Comparison of ENCODE assay signal across 10 mouse cellular contexts in genomic region chr12:26903894-26904272, GRCm38 (mm10).
DNase-seq lines count a peak whose midpoint lies in the region; ATAC-seq and TF ChIP-seq lines count a peak whose summit lies in the region.
"Had no signal": no experiment of that assay in that cellular context is flagged by ENCODE, and none has a peak within 500 bp of the region (broad histone marks: within the 10 kb centered on the region; RNA-seq: fewer than 3 reads in every experiment).

No protein-coding gene starts in this region.

- H3K4me3 ChIP-seq in limb, embryonic 11.5 days (ENCODE audit: low read depth, low read length): no peak overlapping the region
- H3K4me3 ChIP-seq in limb, embryonic 10.5 days: no peak overlapping the region
- H3K4me3 ChIP-seq in forebrain, embryonic 14.5 days (ENCODE audit: low read depth, low read length): no peak overlapping the region
- no peak overlapping the region for H3K4me3 ChIP-seq in intestine, embryonic 15.5 days (replicated peaks)
- peak overlapping the region; percentile 31 for H3K4me3 ChIP-seq in neural tube, embryonic 13.5 days
- H3K4me3 ChIP-seq in liver, postnatal 0 days (ENCODE audit: low read depth, low read length): no peak overlapping the region

- no peaks in the 10 kb centered on the region for H3K9me3 ChIP-seq in limb, embryonic 11.5 days (ENCODE audit: control insufficient read depth, low read length)
- H3K9me3 ChIP-seq in limb, embryonic 10.5 days (replicated peaks): no peaks in the 10 kb centered on the region
- no peaks in the 10 kb centered on the region for H3K9me3 ChIP-seq in forebrain, embryonic 14.5 days (replicated peaks; ENCODE audit: control insufficient read depth, low read length)
- no peaks in the 10 kb centered on the region for H3K9me3 ChIP-seq in intestine, embryonic 15.5 days
- H3K9me3 ChIP-seq in neural tube, embryonic 13.5 days: no peaks in the 10 kb centered on the region
- no peaks in the 10 kb centered on the region for H3K9me3 ChIP-seq in liver, postnatal 0 days (ENCODE audit: low read length)

- no peaks in the 10 kb centered on the region for H3K36me3 ChIP-seq in limb, embryonic 11.5 days (ENCODE audit: control insufficient read depth, insufficient read depth, low read length)
- no peaks in the 10 kb centered on the region for H3K36me3 ChIP-seq in limb, embryonic 10.5 days
- no peaks in the 10 kb centered on the region for H3K36me3 ChIP-seq in forebrain, embryonic 14.5 days (ENCODE audit: control insufficient read depth, insufficient read depth, low read length)
- no peaks in the 10 kb centered on the region for H3K36me3 ChIP-seq in intestine, embryonic 15.5 days
- no peaks in the 10 kb centered on the region for H3K36me3 ChIP-seq in neural tube, embryonic 13.5 days
- no peaks in the 10 kb centered on the region for H3K36me3 ChIP-seq in liver, postnatal 0 days (replicated peaks; ENCODE audit: insufficient read depth, low read length)
- H3K36me3 ChIP-seq: G1E had no signal

- no peak overlapping the region for H3K9ac ChIP-seq in limb, embryonic 11.5 days (ENCODE audit: low read length)
- no peak overlapping the region for H3K9ac ChIP-seq in forebrain, embryonic 14.5 days (ENCODE audit: low read length)
- H3K9ac ChIP-seq in intestine, embryonic 15.5 days: no peak overlapping the region
- H3K9ac ChIP-seq in neural tube, embryonic 13.5 days: no peak overlapping the region; the same call in 1 of the 2 replicates
- H3K9ac ChIP-seq in liver, postnatal 0 days (replicated peaks): no peak overlapping the region

- peak overlapping the region; percentile 25 for H3K4me2 ChIP-seq in limb, embryonic 11.5 days (ENCODE audit: low read depth, severe bottlenecking)
- peak overlapping the region; percentile 52 for H3K4me2 ChIP-seq in forebrain, embryonic 14.5 days (ENCODE audit: low read length)
- H3K4me2 ChIP-seq in intestine, embryonic 15.5 days (replicated peaks): peak overlapping the region; percentile 49
- H3K4me2 ChIP-seq in neural tube, embryonic 13.5 days: peak overlapping the region; percentile 58
- no peak overlapping the region for H3K4me2 ChIP-seq in liver, postnatal 0 days (ENCODE audit: low read depth, low read length)

- H3K27ac ChIP-seq in limb, embryonic 11.5 days (replicated peaks; ENCODE audit: low read depth, low read length): no peak overlapping the region
- H3K27ac ChIP-seq in limb, embryonic 10.5 days: no peak overlapping the region
- peak overlapping the region; percentile 86; the same call in 1 of the 2 replicates for H3K27ac ChIP-seq in forebrain, embryonic 14.5 days (ENCODE audit: low read depth, low read length)
- H3K27ac ChIP-seq in intestine, embryonic 15.5 days: no peak overlapping the region
- H3K27ac ChIP-seq in neural tube, embryonic 13.5 days (replicated peaks): peak overlapping the region; percentile 92
- no peak overlapping the region for H3K27ac ChIP-seq in liver, postnatal 0 days (ENCODE audit: low read depth)

- peaks cover 4% of the 10 kb centered on the region; the same call in 1 of the 2 replicates for H3K4me1 ChIP-seq in limb, embryonic 11.5 days (ENCODE audit: control insufficient read depth, insufficient read depth, low read length)
- peaks cover 13% of the 10 kb centered on the region for H3K4me1 ChIP-seq in limb, embryonic 10.5 days
- H3K4me1 ChIP-seq in forebrain, embryonic 14.5 days (ENCODE audit: control insufficient read depth, insufficient read depth, low read length): peaks cover 24% of the 10 kb centered on the region
- peaks cover 4% of the 10 kb centered on the region; the same call in 1 of the 2 replicates for H3K4me1 ChIP-seq in intestine, embryonic 15.5 days (replicated peaks)
- peaks cover 32% of the 10 kb centered on the region for H3K4me1 ChIP-seq in neural tube, embryonic 13.5 days (replicated peaks)
- no peaks in the 10 kb centered on the region for H3K4me1 ChIP-seq in liver, postnatal 0 days (ENCODE audit: insufficient read depth)

- TF ChIP-seq EP300 in liver, postnatal 0 days (IDR thresholded peaks at IDR 0.05; ENCODE audit: low read depth): no peak

- 42% methylated on average over 2 of the region's 2 CpGs for WGBS in limb, embryonic 11.5 days
- 42% methylated on average over 2 of the region's 2 CpGs for WGBS in limb, embryonic 10.5 days
- 10% methylated on average over 2 of the region's 2 CpGs for WGBS in forebrain, embryonic 14.5 days
- WGBS in intestine, embryonic 15.5 days: 33% methylated on average over 2 of the region's 2 CpGs
- WGBS in neural tube, embryonic 13.5 days: 4% methylated on average over 2 of the region's 2 CpGs
- 38% methylated on average over 2 of the region's 2 CpGs for WGBS in liver, postnatal 0 days (ENCODE audit: insufficient replicate concordance)

- H3K27me3 ChIP-seq in limb, embryonic 11.5 days (ENCODE audit: control insufficient read depth, insufficient read depth, low read length): no peaks in the 10 kb centered on the region
- H3K27me3 ChIP-seq in limb, embryonic 10.5 days (ENCODE audit: low read depth, poor library complexity, severe bottlenecking): no peaks in the 10 kb centered on the region
- no peaks in the 10 kb centered on the region for H3K27me3 ChIP-seq in forebrain, embryonic 14.5 days (replicated peaks; ENCODE audit: control insufficient read depth, insufficient read depth, low read length)
- H3K27me3 ChIP-seq in intestine, embryonic 15.5 days (replicated peaks): no peaks in the 10 kb centered on the region
- no peaks in the 10 kb centered on the region for H3K27me3 ChIP-seq in neural tube, embryonic 13.5 days
- no peaks in the 10 kb centered on the region for H3K27me3 ChIP-seq in liver, postnatal 0 days (ENCODE audit: insufficient read depth, low read length)

- DNase-seq in limb, embryonic 11.5 days (ENCODE audit: low spot score): no peak
- no peak for DNase-seq in limb, embryonic 10.5 days (ENCODE audit: low spot score)
- DNase-seq in forebrain, embryonic 14.5 days (ENCODE audit: low spot score): no peak
- DNase-seq in liver, postnatal 0 days: no peak
- no peak for DNase-seq in cerebellum, adult 9-10 months
- DNase-seq: adrenal gland, adult 8-10 months; liver had no signal

- TF ChIP-seq CTCF in liver, postnatal 0 days (IDR thresholded peaks at IDR 0.05; ENCODE audit: low read depth): no peak

- ATAC-seq in limb, embryonic 11.5 days (ENCODE audit: insufficient number of reproducible peaks, low FRiP score, low TSS enrichment, low read depth): no peak
- ATAC-seq in forebrain, embryonic 14.5 days: no peak; the same call in 1 of the 2 replicates
- no peak for ATAC-seq in intestine, embryonic 15.5 days
- ATAC-seq in neural tube, embryonic 13.5 days (ENCODE audit: low read depth): no peak; the same call in 1 of the 2 replicates
- no peak for ATAC-seq in liver, postnatal 0 days

Comparison
In these comparisons a context has a peak if more than half of its experiments do, and no peak if none do; other contexts are left out.
1. H3K27ac ChIP-seq: peak in forebrain, embryonic 14.5 days (single experiment) and neural tube, embryonic 13.5 days (single experiment); none in limb, embryonic 11.5 days (single experiment), limb, embryonic 10.5 days (single experiment), intestine, embryonic 15.5 days (single experiment) and liver, postnatal 0 days (single experiment).